Mouse (Mus musculus) CD8-positive naive resting alpha-beta T cell, adult 57 days (primary cell): ENCODE data around the gene Sema3a. TPM values are rescaled to one million over a fixed set of nuclear protein-coding genes. Genes with fewer than 3 reads are reported as not detected.

Experiments used
- total RNA-seq: library from RNA; stranded (reverse); gene quantifications from one replicate; pipeline ENCODE4 v1.2.4, GENCODE M21; 2023

Gene Sema3a
- not detected for total RNA-seq

GRCm38 (mm10) chr5:13125241-13125692 lies at the start of gene Sema3a:
Sema3a (plus strand) TSS chr5:13125414.

